Mouse (Mus musculus): Measurements from ENCODE around the gene Smg5.
"Not testable (repeated sequence)": the region's sequence is repeated elsewhere in the genome, so short reads cannot be mapped to it uniquely, and the experiment has no call there.

GRCm38 (mm10) chr3:88378599-88378998 lies 42.5 kb downstream of the Smg5 start, which contains the start of gene Bglap2:
- TF ChIP-seq CTCF (IDR thresholded peaks at IDR 0.05; ENCODE audit: control insufficient read depth, insufficient read depth, low read length); POLR2A (IDR thresholded peaks at IDR 0.05; ENCODE audit: borderline replicate concordance, control insufficient read depth, low read depth, low read length): not testable (repeated sequence)

All from bone marrow, adult 2 months (tissue).